Mouse (Mus musculus): ENCODE measurements around the gene 2810004N23Rik. TPM values are rescaled to one million over a fixed set of nuclear protein-coding genes. Genes with fewer than 3 reads are reported as not detected.

The 2810004N23Rik gene
- polyA plus RNA-seq, 1 experiment from 2014 or later = 61.1 TPM

DNA sequence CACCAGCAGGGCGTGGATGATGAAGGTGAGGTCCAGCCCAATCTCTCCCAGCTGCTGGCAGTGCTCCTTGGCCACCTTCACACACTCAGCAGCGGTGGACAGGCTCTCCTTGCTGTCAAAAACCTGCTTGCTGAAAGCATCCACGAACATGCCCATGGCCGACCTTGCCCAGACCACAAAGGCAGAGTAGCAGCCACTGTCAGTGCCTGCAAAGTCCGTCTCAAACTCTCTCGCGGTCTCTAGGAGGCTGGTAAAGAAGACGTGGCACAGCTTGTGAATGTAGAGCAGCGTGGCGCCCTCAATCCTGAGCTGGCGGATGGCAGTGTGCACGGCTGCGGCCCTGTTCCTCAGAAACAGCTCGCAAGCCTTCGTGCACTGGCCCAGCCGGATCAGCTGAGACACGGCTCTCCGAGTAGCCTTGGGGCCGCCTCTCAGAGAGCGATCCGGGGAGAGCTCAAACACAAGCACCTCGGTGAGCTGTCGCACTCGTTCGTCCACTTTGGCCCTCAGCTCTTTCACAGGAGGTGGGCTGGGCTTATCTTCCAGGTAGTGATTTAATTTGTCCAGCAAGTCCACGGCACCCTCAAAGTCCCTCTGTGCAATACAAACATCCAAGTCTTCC lies 33.2 kb upstream of the 2810004N23Rik start:
- Histone ChIP-seq H3K4me2 (peak overlapping the region; percentile 99), H3K9ac (replicated peaks) (peak overlapping the region; percentile 89), H3K9me3 (no peaks in the 10 kb centered on the region), H3K36me3 (peaks cover 51% of the 10 kb centered on the region), H3K4me3 (replicated peaks) (peak overlapping the region; percentile 97), H3K4me1 (replicated peaks) (peaks cover 28% of the 10 kb centered on the region), H3K27ac (no peak overlapping the region), H3K27me3 (no peaks in the 10 kb centered on the region)
- no peak for ATAC-seq (ENCODE audit: insufficient number of reproducible peaks, insufficient read depth, low FRiP score, low TSS enrichment, low read depth)
- 86% methylated on average over 26 of the region's 26 CpGs for WGBS

DNA sequence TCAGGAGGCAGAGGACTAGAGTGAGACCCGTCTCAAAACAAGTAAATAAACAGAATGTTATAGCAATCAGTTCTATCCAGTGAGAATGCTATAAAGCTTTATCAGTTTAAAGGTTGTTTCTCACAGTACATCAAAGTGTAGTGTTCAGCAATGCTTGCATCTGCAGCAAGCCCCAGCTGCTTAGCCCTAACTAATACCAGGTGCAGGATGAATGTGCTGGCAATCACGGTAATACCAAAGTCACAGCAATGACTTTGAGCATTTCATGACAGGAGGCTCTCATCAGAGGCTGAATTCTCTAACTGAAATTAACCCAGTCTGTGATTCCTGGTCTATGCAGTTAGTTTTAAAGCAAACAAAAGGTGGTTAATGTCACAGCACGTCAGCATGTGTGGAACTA lies 29.7 kb upstream of the 2810004N23Rik start:
- Histone ChIP-seq H3K27ac (peak overlapping the region; percentile 59; the same call in 1 of the 2 replicates), H3K9me3 (peaks cover 9% of the 10 kb centered on the region; the same call in 1 of the 2 replicates), H3K4me1 (replicated peaks) (peaks cover 21% of the 10 kb centered on the region), H3K36me3 (peaks cover 69% of the 10 kb centered on the region), H3K27me3 (no peaks in the 10 kb centered on the region), H3K4me2 (no peak overlapping the region), H3K9ac (replicated peaks) (no peak overlapping the region), H3K4me3 (replicated peaks) (no peak overlapping the region)
- 23% methylated on average over 3 of the region's 3 CpGs for WGBS
- ATAC-seq (ENCODE audit: insufficient number of reproducible peaks, insufficient read depth, low FRiP score, low TSS enrichment, low read depth) = no peak

DNA sequence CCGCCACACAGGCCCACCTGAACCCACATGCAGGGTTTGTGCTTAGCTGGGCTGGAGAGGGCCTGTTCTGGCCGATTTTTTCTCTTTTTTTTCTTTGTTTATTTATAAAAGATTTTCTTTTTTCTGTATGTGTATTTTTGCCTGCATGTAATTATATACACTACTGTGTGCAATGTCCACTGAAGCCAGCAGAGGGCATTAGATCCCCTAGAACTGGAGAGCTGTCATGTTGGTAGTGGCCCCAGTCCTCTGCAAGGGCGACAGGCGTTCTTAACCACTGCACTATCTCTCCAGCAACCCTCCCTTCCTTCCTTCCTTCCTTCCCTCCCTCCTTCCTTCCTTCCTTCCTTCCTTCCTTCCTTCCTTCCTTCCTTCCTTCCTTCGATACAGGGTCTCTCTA lies 25.5 kb upstream of the 2810004N23Rik start:
- H3K36me3 ChIP-seq = peaks cover 85% of the 10 kb centered on the region
- WGBS = 97% methylated on average over 5 of the region's 5 CpGs
- no peak for ATAC-seq (ENCODE audit: insufficient number of reproducible peaks, insufficient read depth, low FRiP score, low TSS enrichment, low read depth)

DNA sequence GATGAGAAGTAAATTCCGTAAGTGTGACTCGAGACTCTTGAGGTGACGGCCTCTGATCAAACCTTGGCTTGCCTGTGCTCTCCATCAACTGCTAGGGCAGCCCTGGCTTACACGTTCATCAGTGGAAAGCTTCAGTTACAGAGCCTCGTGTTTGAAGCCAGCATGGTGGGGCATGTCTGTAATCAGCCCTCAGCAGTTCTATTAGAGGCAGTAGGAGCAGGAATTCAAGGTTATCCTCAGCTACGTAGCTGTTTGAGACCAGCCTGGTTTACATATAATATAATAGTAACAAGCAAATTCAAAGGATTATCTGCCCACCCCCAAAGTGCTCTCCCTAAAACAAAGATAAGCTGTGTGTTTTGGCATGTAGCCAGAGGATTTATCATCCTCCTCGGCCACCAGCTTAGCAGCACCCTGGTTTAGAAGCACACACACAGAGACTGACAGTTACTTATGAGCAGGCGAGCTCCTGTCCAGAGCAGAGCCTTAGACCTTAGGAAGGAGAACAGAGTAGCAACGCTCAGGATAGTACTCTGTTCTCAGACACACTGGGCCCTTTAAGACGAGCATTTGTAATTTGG lies 16.1 kb upstream of the 2810004N23Rik start:
- Histone ChIP-seq H3K36me3 (peaks cover 98% of the 10 kb centered on the region), H3K9me3 (no peaks in the 10 kb centered on the region), H3K4me2 (no peak overlapping the region), H3K9ac (replicated peaks) (no peak overlapping the region), H3K27ac (no peak overlapping the region), H3K27me3 (no peaks in the 10 kb centered on the region), H3K4me1 (replicated peaks) (no peaks in the 10 kb centered on the region), H3K4me3 (replicated peaks) (no peak overlapping the region)
- WGBS = 92% methylated on average over 10 of the region's 10 CpGs
- ATAC-seq (ENCODE audit: insufficient number of reproducible peaks, insufficient read depth, low FRiP score, low TSS enrichment, low read depth) = no peak

More for the DNA sequence above, 25.5 kb upstream of the 2810004N23Rik start:
- no peaks in the 10 kb centered on the region for H3K27me3 ChIP-seq
- no peak overlapping the region for H3K4me3 ChIP-seq (replicated peaks)
- H3K9ac ChIP-seq (replicated peaks) = no peak overlapping the region
- H3K9me3 ChIP-seq = peaks cover 10% of the 10 kb centered on the region; the same call in 1 of the 2 replicates
- no peak overlapping the region for H3K4me2 ChIP-seq
- no peak overlapping the region for H3K27ac ChIP-seq
- peaks cover 8% of the 10 kb centered on the region for H3K4me1 ChIP-seq (replicated peaks)

DNA sequence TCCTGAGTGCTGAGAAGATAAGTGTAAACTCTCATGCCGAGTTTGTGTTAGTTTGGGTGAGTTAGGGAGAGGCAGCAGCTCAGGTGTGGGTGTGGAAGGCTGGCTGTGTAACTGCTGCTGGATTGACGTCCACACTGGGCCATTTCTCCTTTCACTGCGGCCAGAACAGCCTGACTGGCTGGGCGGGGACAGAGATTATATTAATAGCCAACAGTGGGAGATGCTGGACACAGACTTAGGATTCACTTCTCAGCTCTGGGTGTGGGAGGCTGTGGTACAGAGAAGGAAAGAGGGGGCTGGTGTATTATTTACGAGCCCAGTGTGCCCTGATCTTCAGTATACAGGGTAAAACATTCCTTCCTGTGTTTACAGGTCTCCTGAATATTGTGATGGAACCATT lies 15.2 kb upstream of the 2810004N23Rik start:
- no peaks in the 10 kb centered on the region for H3K27me3 ChIP-seq
- H3K4me1 ChIP-seq (replicated peaks) = no peaks in the 10 kb centered on the region
- no peak overlapping the region for H3K9ac ChIP-seq (replicated peaks)
- WGBS = 91% methylated on average over 5 of the region's 5 CpGs
- H3K4me3 ChIP-seq (replicated peaks) = no peak overlapping the region
- ATAC-seq (ENCODE audit: insufficient number of reproducible peaks, insufficient read depth, low FRiP score, low TSS enrichment, low read depth) = no peak
- peaks cover 98% of the 10 kb centered on the region for H3K36me3 ChIP-seq
- no peak overlapping the region for H3K4me2 ChIP-seq
- no peaks in the 10 kb centered on the region for H3K9me3 ChIP-seq
- H3K27ac ChIP-seq = no peak overlapping the region

DNA sequence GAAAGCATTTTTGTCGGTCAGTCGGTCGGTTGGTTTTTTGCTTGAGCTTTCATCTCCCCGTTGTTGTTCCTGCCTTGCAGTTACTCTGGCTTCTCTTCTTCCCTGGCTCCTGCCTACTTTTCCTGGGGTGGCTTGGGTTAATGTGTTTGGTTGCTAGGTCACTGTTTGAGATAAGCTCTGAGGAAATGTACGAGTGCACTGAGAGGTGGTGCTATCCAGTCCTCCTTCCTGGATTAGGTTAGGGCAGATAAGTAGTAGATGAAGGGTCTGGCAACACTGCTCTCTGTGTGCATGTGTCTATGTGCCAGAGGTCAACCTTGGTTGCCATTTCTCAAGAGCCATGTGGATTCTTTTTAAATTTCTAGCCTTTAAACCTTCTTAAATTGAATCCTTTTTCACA lies 9.8 kb upstream of the 2810004N23Rik start:
- no peak for ATAC-seq (ENCODE audit: insufficient number of reproducible peaks, insufficient read depth, low FRiP score, low TSS enrichment, low read depth)
- WGBS = 87% methylated on average over 5 of the region's 5 CpGs

DNA sequence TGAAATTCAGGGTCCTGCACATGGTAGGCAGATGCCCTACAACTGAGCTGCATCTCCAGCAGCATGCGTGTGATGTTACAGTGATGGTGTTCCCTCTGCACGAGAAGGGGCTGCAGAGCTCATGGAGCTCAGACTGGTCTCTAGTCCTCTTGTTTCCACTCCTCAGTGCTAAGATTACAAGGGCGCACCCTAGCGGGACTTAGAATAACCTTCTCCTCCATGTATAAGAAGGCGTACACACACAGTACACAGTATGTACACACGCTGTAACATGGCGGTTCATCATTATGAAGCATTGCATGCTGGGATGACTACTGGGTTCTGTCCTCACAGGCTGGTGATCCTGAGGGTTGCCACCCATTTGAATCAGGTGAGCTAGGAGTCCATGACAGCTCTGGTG lies 9.2 kb upstream of the 2810004N23Rik start:
- no peak for ATAC-seq (ENCODE audit: insufficient number of reproducible peaks, insufficient read depth, low FRiP score, low TSS enrichment, low read depth)
- Histone ChIP-seq H3K27ac (no peak overlapping the region), H3K4me1 (replicated peaks) (no peaks in the 10 kb centered on the region), H3K27me3 (no peaks in the 10 kb centered on the region), H3K9me3 (no peaks in the 10 kb centered on the region), H3K4me3 (replicated peaks) (no peak overlapping the region), H3K9ac (replicated peaks) (no peak overlapping the region), H3K4me2 (no peak overlapping the region), H3K36me3 (peaks cover 71% of the 10 kb centered on the region)
- 94% methylated on average over 7 of the region's 7 CpGs for WGBS

More for the DNA sequence above, 9.8 kb upstream of the 2810004N23Rik start:
- H3K36me3 ChIP-seq = peaks cover 72% of the 10 kb centered on the region
- H3K9me3 ChIP-seq = no peaks in the 10 kb centered on the region
- no peaks in the 10 kb centered on the region for H3K27me3 ChIP-seq
- no peak overlapping the region for H3K27ac ChIP-seq
- no peak overlapping the region for H3K4me3 ChIP-seq (replicated peaks)
- no peak overlapping the region for H3K9ac ChIP-seq (replicated peaks)
- H3K4me1 ChIP-seq (replicated peaks) = no peaks in the 10 kb centered on the region
- H3K4me2 ChIP-seq = no peak overlapping the region

DNA sequence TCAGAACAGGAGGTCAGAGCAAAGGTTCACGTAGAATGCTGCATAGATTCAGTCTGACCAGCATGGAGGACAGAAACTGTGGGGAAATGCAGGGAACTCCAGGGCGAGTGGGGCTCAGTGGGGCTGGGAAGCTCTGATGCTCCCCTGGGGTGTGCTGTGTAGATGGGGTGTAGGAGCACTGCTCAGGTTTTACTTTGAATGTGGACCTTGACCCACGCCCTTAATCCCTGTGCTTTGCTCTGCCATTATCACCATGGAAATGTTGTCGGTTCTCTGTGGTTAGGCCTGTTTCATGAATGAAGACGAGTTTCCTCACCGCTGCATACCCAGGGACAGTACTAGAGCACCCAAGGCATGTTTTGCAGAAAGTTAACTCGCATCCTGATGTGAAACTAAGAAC lies 8.6 kb upstream of the 2810004N23Rik start:
- H3K9ac ChIP-seq (replicated peaks) = no peak overlapping the region
- no peaks in the 10 kb centered on the region for H3K4me1 ChIP-seq (replicated peaks)
- 92% methylated on average over 7 of the region's 7 CpGs for WGBS
- H3K27me3 ChIP-seq = no peaks in the 10 kb centered on the region
- H3K36me3 ChIP-seq = peaks cover 67% of the 10 kb centered on the region
- H3K4me3 ChIP-seq (replicated peaks) = no peak overlapping the region
- H3K4me2 ChIP-seq = no peak overlapping the region
- no peaks in the 10 kb centered on the region for H3K9me3 ChIP-seq
- no peak for ATAC-seq (ENCODE audit: insufficient number of reproducible peaks, insufficient read depth, low FRiP score, low TSS enrichment, low read depth)
- H3K27ac ChIP-seq = no peak overlapping the region

DNA sequence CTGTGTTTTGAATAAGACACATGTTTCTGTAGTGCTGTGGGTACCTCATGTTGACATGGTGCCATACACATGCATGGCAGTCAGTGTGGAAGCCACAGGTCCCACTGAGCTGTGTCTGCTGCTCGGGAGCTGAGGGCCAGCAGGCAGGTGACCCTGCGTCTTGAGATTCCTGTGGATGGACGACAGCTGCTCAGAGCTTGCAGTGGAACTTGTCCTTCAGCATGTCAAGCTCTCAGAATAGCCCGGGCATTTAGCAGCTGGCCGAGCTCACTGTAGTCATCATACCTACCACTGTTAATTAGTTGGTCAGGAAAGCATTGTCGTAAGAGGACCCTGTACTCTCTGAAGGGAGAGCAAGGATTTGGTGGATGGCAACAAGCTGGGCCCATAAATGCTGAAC lies 6.8 kb upstream of the 2810004N23Rik start:
- Histone ChIP-seq H3K27ac (no peak overlapping the region), H3K36me3 (peaks cover 59% of the 10 kb centered on the region), H3K9ac (replicated peaks) (no peak overlapping the region), H3K4me2 (no peak overlapping the region), H3K4me1 (replicated peaks) (no peaks in the 10 kb centered on the region), H3K27me3 (no peaks in the 10 kb centered on the region), H3K4me3 (replicated peaks) (no peak overlapping the region), H3K9me3 (no peaks in the 10 kb centered on the region)
- 75% methylated on average over 6 of the region's 6 CpGs for WGBS
- ATAC-seq (ENCODE audit: insufficient number of reproducible peaks, insufficient read depth, low FRiP score, low TSS enrichment, low read depth) = no peak

DNA sequence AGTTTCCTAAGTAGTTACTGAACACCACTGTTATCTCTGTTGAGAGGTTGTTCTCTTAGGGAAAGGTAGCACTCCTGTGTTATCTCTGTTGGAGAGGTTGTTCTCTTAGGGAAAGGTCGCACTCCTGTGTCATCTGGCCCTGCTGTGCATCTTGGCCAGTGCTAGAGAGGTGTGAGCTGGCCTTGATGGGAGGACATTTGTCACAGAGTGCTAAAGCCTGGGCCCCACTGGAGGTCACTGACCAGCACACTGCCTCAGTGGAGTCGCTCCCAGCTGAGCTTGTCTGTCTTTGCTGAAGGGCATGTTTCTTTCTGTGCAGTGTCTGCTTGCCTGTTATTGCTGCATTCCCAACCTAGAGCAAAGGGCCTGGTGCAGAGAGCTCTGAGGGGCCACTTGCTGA lies 4.2 kb upstream of the 2810004N23Rik start:
- Histone ChIP-seq H3K4me1 (replicated peaks) (peaks cover 9% of the 10 kb centered on the region), H3K27me3 (no peaks in the 10 kb centered on the region), H3K27ac (no peak overlapping the region), H3K9me3 (no peaks in the 10 kb centered on the region), H3K9ac (replicated peaks) (no peak overlapping the region), H3K36me3 (peaks cover 33% of the 10 kb centered on the region), H3K4me2 (no peak overlapping the region), H3K4me3 (replicated peaks) (no peak overlapping the region)
- no peak for ATAC-seq (ENCODE audit: insufficient number of reproducible peaks, insufficient read depth, low FRiP score, low TSS enrichment, low read depth)
- 33% methylated on average over 2 of the region's 2 CpGs for WGBS

DNA sequence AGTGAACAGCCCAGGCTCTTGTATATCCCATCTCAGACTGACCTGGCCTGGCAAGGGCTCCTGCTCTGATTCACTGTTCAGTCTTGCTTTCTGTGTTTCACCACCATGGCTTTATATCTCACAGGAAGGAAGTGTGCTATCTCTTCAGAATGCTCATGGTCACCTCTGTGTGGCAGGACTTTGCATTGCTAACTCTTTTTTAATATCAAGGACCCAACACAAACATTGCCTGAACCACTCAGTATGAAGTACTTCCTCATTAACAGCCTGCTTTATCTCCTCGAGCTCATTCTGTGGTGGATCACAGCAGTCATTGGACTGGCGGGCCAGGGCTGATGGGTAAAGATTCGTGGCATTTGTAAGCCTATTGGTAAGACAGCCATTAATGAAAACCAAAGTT lies 3.7 kb upstream of the 2810004N23Rik start:
- H3K27ac ChIP-seq = no peak overlapping the region
- H3K4me3 ChIP-seq (replicated peaks) = no peak overlapping the region
- H3K9me3 ChIP-seq = no peaks in the 10 kb centered on the region
- no peaks in the 10 kb centered on the region for H3K27me3 ChIP-seq
- ATAC-seq (ENCODE audit: insufficient number of reproducible peaks, insufficient read depth, low FRiP score, low TSS enrichment, low read depth) = no peak
- H3K4me1 ChIP-seq (replicated peaks) = peaks cover 12% of the 10 kb centered on the region
- H3K36me3 ChIP-seq = peaks cover 29% of the 10 kb centered on the region
- H3K9ac ChIP-seq (replicated peaks) = no peak overlapping the region
- 76% methylated on average over 3 of the region's 3 CpGs for WGBS
- no peak overlapping the region for H3K4me2 ChIP-seq

DNA sequence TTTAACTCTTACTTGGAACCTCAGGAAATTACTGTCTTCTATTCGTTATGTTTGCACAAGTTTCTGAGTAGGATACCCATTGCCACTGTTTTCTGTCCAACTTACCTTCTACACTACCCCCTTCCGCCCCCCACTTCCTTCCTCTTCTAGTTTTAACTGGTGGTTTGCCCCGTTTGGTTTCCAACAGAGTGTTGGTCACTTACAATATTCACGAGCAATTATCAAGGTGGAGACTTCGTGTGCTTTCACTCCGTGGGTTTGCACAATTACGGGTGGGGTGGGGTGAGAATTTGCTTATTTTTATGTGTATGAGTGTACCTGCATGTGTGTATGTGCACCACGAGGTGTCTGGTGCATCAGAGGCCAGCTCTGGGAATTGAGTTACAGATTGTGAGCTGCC lies 809 bp upstream of the 2810004N23Rik start:
- no peak overlapping the region for H3K27ac ChIP-seq
- 16% methylated on average over 8 of the region's 8 CpGs for WGBS

More for the DNA sequence above, 809 bp upstream of the 2810004N23Rik start:
- peak overlapping the region; percentile 70 for H3K4me3 ChIP-seq (replicated peaks)
- peak overlapping the region; percentile 83 for H3K4me2 ChIP-seq
- H3K9ac ChIP-seq (replicated peaks) = peak overlapping the region; percentile 94
- H3K9me3 ChIP-seq = no peaks in the 10 kb centered on the region
- H3K36me3 ChIP-seq = peaks cover 40% of the 10 kb centered on the region
- H3K27me3 ChIP-seq = no peaks in the 10 kb centered on the region
- ATAC-seq (ENCODE audit: insufficient number of reproducible peaks, insufficient read depth, low FRiP score, low TSS enrichment, low read depth) = no peak
- H3K4me1 ChIP-seq (replicated peaks) = peaks cover 12% of the 10 kb centered on the region
